Mouse (Mus musculus) layer of hippocampus, adult 9-10 months (tissue): ENCODE results near the gene Scpep1.
"Not testable (repeated sequence)": the region's sequence is repeated elsewhere in the genome, so short reads cannot be mapped to it uniquely, and the experiment has no call there.

ENCODE experiments used
- DNase-seq: peaks from one replicate; pipeline ENCODE4 v3.0.0; 2022; ENCODE audit warnings: low spot score

Scpep1 gene

DNA sequence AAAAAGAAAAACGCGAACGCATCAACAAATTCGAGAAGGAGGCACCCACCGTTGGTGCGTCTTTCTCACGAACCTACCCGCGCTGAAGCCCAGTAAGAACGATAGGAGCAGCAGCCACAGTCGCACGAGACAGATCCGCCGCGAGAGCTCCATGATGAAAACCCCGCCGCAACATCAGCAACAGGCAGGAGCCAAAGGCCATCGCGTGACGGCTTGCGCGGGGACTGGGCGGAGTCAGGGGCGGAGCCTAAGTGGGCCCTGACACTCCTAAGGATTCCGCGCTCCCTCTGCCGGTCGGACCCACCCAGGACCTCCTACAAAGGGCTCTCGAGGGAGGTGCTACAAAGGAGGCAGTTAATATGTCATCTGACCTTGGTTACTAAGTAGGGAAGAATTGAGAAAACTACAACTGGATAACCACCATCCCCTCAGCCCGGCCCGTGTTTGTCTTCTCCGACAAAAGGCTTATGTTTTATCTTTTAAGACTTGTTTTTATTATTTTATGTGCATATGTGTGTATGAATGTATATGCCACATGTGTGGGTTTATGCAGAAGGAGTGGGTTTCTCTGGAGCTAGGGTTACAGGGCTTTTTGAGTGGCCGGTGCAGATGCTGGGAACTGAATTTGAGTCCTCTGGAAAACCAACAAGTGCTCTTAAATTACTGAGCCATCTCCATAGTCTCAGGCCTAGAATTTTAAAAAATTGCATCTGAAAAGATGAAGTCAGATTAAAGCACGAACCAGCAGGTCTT, at the start of gene Scpep1:
TSS of gene Scpep1 (minus strand) at position 249 of the 753 bp plus-strand sequence.
- DNase-seq: peak; percentile 93

GRCm38 (mm10) chr11:89003726-89004125, 48.5 kb upstream of the Scpep1 start:
- no peak for DNase-seq

DNA sequence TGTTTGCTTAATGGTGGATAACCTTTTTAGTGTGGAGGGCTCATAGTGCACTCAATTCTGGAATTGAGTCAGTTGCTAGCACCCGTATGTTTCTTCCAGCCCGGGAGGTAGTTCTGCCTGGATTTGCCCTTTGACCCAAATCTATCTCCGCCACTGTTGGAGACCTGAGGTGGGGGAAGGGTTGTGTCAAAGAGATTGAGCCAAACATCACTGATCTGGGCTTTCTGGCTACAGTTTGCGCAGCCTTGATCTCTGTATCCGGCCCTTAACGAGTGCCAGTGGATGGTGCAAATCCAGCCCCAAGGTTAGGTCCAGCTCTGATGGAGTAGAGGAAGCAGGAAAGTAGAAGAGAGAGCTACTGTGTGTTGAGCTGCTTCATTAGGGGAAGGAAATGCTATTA, 47.8 kb upstream of the Scpep1 start:
- no peak for DNase-seq

GRCm38 (mm10) chr11:89002621-89003020, 47.4 kb upstream of the Scpep1 start:
- no peak for DNase-seq

DNA sequence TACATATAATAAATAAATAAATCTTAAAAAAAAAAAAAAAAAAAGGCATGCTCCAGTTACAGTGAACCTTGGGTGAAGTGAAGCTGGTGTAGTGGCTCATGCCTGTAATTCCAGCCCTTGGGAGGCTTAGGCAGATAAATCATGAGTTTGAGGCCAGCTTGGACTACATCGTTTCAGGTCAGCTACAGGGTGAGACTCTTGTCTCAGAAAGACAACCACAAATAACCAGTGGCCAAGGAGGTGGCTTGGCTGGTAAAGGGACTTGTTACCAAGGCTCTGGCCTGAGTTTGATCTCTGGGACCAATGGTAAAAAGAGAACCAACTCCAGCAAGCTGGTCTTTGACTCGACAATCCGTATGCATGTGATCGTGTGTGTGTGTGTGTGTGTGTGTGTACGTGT, 46.8 kb upstream of the Scpep1 start:
- DNase-seq: no peak

DNA sequence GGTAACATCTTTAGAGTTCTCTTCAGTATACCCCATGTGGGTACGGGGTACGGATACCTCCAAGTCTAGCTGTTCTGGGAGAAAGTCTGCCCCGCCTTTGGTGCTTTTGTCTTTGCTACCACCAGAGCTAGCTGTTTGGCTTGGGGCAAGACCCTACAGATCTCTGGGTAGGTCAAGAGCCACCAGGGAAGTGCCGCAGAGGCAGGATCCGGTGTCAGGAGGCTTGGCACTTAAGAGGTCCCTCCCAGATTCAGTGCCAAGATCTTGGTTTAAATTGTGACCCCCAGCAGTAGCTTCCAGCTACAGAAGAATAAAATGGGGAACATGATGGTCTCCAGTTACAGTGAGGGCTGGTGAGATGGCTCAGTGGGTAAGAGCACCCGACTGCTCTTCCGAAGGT, 46.3 kb upstream of the Scpep1 start:
- DNase-seq: no peak

GRCm38 (mm10) chr11:89000527-89000819, 45.2 kb upstream of the Scpep1 start:
- no peak for DNase-seq

- DNase-seq: no peak
Measured at GRCm38 (mm10) chr11:88999723-89000526, 44.7 kb upstream of the Scpep1 start.

DNA sequence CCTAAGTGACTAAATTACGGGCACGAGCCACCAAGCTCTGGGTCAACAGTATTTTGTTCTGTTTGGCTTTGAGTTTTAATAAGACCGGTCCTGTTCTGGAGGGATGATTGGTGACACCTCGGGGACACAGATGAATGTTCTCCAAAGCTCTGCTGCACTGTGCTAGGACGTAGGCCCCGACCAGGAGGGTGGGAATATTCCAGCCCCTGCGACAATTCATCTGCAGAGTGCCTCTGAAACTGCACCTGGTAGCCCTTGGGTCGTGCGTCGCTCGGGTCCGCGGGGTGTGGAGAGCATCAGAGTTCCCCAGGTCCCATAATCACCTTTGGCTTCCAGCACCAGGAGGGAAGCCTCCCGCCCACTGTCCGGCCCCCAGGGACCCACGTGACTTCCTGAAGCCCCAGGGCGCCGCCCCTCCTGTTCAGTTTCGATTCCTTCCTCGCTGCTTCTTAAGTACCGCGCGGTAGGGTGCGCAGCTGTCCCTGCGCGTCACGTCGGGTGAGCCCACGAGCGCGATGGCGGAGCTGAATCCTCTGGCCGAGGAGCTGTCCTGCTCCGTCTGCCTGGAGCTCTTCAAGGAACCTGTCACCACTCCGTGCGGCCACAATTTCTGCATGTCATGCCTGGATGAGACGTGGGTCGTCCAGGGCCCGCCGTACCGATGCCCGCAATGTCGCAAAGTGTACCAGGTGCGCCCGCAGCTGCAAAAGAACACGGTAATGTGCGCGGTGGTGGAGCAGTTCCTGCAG, 43.9 kb upstream of the Scpep1 start, which contains the start of gene Trim25:
TSS of gene Trim25 (plus strand) at position 403 of the 749 bp plus-strand sequence.
- DNase-seq: no peak

- no peak for DNase-seq
Measured at GRCm38 (mm10) chr11:88998406-88998805, 43.1 kb upstream of the Scpep1 start.

- not testable (repeated sequence) for DNase-seq
Measured at GRCm38 (mm10) chr11:88997343-88997742, 42.1 kb upstream of the Scpep1 start.

- no peak for DNase-seq
Measured at GRCm38 (mm10) chr11:88996427-88996826, 41.2 kb upstream of the Scpep1 start.

DNA sequence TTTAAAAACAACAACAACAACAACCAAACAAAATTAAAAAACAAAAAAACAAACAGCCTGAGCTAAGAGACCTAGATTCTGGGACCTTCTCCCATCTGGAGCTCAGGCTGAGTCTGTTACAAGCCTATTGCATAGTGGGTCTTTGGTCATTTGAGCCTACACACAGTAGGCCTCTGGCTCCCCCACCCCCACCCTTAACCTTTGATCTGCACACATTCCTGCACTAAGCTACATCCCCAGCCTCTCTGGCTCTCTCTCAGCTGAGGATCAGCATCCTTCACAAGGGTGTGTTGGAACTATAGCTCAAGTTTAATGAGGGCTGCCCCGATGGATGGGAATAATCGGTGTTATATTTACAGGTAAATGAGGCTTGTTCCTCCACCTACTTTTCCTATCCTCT, 40.4 kb upstream of the Scpep1 start:
- DNase-seq: no peak

- no peak for DNase-seq
Measured at GRCm38 (mm10) chr11:88994492-88994891, 39.2 kb upstream of the Scpep1 start.

- no peak for DNase-seq
Measured at GRCm38 (mm10) chr11:88993625-88994024, 38.4 kb upstream of the Scpep1 start.

- no peak for DNase-seq
Measured at GRCm38 (mm10) chr11:88993186-88993585, 37.9 kb upstream of the Scpep1 start.

DNA sequence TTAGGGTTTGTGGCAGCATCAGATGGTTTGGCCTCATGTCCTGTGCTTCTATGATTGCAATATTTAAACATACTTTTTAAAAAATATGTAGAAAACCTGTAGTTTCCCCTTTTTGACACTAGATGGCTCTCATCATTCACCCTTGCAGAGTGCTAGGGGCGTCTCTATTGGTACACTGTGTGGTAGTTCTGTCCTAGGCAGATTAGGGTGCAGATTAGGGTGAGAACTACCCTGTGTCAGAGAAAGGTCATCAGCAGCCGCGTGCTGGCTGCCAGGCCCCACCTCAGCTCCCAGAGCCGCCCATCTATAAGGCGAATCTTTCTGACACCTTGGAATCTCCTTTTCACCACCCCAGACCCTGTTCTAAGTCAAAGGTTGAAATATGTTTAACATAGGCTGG, 34.3 kb upstream of the Scpep1 start:
- DNase-seq: no peak

DNA sequence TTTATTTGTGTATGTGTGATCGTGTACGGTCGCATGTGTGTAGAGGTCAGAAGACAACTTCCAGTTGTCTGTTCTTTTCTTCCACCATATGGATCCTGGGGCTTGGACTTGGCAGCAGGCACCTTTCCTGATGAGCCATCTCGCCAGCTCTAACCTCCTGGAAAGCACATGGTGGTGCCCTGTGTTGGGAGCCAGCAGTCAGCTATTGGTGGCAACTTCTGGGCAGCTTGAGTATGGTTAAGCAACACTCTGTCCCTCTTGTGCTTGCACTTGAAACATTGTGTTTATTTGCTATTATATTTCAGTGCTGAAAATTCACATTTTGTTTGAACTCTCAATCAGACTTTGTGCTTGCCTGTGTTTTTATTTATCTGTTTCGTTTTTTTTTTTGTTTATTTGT, 33.7 kb upstream of the Scpep1 start:
- no peak for DNase-seq

DNA sequence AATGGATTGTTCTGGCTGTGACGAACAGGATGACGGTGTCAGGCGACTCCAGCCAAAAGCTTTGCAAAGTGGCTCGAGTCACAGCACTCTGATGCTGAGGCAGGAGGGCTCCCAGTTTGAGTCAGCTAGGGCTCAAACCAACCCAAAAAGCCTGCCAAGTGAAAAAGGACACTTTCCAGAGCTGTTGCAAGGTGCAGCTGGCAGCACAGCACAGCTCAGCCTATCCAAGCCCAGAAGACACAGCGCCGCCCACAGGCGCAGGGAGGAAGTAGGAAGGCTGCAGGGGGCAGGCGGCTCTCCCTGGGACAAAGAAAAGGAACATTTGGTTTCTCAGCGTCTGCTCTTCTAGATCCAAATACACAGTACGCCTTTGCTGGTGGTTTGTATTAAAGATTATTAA, 31.4 kb upstream of the Scpep1 start:
- no peak for DNase-seq

DNA sequence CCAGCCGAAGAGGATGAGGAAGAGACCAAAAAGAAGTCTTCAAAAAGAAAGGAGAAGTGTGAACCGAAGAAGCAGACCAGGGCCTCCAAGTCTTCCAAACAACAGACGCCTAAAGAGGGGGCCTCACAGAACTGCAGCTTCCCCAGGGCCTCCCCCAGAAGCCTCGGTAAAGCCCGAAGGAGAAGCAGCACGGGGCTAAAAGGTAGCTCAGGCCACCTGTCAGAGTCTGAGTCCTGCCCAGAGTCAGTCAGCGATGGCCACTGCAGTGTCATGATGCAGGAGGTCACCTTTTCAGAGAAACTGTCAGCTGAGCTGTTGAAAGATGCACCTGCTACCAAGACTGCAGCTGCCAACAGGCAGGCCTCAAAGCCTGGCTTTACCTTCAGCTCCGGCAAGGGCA, 26.1 kb upstream of the Scpep1 start:
- DNase-seq: no peak

- no peak for DNase-seq
Measured at GRCm38 (mm10) chr11:88977188-88977587, 21.9 kb upstream of the Scpep1 start.

DNA sequence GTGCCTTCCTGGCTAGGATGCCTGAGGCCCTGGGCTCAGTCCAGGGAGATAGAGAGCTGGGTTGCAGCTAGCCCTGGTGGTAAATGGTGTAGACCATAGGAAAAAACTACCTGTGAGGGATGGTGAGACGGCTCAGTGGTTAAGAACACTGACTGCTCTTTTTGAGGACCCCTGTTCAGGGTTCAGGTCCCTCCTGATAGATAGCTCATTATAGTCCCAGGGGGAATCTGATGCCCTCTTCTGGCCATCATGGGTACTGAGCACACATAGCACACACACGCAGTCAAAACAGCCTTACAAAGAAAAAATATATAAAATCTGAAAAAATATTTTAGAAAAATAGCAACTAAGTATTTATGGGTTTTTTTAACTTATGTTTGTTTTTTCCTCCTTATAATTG, 21.1 kb upstream of the Scpep1 start:
- DNase-seq: no peak
